Mouse (Mus musculus) 3134 (cell line): ENCODE data around the gene Scd3.

ENCODE experiments used
- DNase-seq: peaks from one replicate; pipeline ENCODE4 v3.0.0-alpha.2; 2011; ENCODE audit warnings: low spot score; ENCODE audit not compliant: insufficient read length; ENCODE audit errors: extremely low read depth

Scd3 gene

DNA sequence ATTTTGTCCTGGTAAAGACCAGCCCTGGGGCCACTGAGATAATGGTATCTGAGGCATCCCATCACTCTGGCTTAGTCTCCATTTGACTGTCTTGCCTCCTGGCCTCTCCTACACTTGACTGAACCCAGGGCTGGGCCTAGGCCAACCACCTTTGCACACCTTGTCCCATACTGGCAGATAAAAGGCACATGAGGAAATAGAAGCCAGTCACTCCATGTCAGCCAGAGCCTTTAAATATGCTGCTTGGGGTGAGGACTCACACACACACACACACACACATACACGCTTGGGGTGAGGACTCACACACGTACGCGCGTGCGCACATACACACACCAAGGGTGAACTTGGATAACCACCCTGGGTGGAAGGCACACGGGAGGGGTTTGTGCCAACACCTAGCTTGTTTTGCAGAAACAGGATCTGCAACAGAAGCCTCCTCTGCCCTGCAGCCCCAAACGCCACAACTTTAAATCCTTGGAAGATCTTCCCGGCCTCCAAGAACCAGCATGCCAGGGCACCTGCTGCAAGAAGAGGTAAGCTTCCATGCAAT, at the start of gene Scd3:
Gene Scd3 (plus strand): TSS at position 255 of the 550 bp plus-strand sequence.
- no peak for DNase-seq

DNA sequence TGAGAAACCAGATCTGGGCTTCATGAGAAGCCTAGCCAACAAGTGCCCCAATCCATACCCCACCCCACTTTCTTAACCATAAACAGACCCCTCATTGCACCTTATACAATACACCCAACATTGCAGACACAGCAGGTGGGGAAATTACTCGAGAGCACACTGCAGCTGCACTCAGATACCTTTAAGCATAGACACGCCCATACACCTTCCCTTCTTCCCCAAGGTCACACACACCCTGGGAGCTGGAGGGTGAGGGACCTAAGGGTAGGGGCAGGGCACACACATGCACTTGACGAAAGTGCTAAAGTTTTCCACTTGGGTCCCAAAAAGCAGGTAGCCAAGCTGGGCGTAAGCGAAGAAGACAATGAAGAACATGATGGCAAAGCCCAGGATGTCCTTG, 49.3 kb upstream of the Scd3 start:
- DNase-seq: no peak

GRCm38 (mm10) chr19:44157005-44157404, 46.1 kb upstream of the Scd3 start:
- DNase-seq: no peak

DNA sequence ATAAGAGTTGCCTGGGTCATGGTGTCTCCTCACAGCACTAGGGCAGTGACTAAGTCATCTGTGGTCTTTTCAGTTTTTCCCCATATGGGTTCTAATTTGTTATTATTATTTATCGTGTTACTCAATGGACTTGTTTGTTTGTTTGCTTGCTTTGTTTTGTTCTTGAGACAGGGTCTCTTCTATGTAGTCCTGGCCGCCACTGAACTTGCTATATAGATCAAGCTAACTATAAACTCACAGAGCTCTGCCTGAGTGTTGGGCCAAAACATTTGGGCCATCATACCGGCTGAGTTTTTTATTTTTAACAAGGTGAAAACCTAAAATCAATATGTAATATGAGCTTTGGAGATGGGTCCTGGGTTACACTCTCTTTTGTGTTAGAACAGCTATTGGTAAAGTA, 43.7 kb upstream of the Scd3 start:
- no peak for DNase-seq

- DNase-seq: no peak
These were observed 41.6 kb upstream of the Scd3 start for GRCm38 (mm10) chr19:44161515-44161914.

DNA sequence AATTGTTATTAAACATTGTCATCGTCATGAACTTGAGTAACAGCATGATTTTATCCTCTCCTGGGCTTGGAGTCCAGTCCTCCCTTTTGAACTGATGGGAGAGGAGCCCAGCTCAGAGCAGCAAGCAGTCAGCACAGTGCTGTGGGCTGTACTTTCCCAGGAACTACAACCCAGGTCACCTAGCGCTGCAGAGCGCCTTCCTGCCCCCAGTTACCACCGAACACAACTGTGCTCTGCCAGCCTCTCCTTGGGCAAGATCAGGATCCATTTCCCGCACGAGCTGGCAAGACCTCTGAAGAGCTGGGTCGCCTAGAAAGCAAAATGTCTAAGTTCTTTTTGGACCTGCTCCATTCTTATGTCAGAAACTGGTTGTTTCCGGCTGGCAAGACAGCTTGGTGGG, 28.2 kb upstream of the Scd3 start:
- no peak for DNase-seq

- no peak for DNase-seq
These were observed 26.3 kb upstream of the Scd3 start for GRCm38 (mm10) chr19:44176741-44177140.

- DNase-seq: no peak
These were observed 22.6 kb upstream of the Scd3 start for GRCm38 (mm10) chr19:44180502-44180901.

DNA sequence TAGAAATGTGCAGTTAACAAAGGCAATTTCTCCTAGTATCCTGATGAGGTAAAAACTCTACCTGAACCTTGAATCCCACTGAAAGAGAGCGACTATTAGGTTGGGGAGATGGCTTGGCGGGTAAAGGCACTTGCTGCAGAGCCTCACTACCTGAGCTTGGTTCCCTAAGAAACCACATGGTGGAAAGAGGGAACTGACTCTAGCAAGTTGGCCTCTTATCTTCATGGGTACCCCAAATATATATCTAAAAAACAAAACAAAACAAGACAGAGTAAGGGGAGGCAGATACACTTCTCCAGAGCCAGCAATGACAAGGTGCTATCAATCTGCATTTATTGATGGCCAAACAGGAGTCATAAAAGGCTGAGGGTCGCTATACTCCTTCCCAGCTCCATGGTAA, 19.1 kb upstream of the Scd3 start:
- DNase-seq: no peak

DNA sequence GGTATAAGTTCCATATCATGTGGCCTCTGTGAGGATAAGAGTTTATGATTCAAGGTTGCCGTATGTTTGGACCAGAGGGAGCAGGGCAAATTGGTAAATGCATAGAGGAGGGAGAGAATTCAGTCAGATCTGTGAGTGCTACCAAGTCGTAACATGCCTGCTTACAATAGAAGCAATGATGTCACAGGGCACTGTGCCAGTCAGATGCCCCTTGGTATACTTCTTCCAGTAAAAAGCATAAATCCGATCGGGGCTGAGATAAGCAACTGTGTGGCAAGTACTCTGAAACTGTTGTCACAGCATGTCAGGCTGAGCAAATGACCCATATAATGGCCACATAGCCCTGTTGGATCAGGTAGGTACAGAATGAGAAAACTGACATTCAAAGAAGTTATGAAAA, 14.0 kb upstream of the Scd3 start:
- no peak for DNase-seq

DNA sequence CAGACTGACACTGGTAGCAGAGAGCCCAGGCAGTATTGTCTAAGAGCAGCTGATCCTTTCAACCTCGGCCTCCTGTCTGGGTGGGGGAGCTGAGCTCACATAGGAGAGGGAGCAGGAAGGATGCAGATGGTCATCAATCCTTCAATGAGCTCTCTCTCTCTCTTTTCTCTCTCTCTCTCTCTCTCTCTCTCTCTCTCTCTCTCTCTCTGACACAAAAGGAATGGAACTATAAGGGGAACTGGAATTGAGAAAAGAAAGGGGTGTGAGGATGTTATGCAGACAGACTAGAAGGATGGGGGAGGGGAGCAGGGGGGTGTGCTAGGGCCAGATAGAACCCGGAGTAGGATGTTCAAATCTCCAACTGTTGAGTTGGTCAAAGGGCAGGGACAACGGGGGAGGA, 10.7 kb upstream of the Scd3 start, which contains the start of gene Pkd2l1:
Gene Pkd2l1 (minus strand): TSS at position 101 of the 400 bp plus-strand sequence.
- no peak for DNase-seq

- peak; percentile 30 for DNase-seq
These were observed 9.2 kb upstream of the Scd3 start for GRCm38 (mm10) chr19:44193906-44194305.

- DNase-seq: peak; percentile 52
These were observed 7.9 kb upstream of the Scd3 start for GRCm38 (mm10) chr19:44195138-44195537.

- DNase-seq: no peak
These were observed 5.8 kb upstream of the Scd3 start for GRCm38 (mm10) chr19:44197053-44197852.

DNA sequence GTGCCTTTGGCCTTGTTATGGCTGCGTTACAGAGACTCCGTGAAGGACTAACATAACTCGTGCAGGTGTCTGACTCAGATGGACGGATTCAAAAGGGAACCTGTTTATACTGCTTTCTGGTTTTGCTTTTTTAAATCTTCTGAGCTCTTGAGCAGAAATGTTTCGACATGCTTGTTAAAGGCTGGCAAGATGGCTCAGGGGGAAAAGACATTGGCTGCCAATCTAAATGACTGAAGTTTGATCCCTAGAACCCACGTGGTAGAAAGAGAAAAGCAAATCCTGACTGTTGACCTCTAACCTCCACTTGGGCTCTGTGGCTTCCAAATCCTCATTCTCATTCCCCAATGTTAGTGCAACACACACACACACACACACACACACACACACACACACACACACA, 4.6 kb upstream of the Scd3 start:
- no peak for DNase-seq

DNA sequence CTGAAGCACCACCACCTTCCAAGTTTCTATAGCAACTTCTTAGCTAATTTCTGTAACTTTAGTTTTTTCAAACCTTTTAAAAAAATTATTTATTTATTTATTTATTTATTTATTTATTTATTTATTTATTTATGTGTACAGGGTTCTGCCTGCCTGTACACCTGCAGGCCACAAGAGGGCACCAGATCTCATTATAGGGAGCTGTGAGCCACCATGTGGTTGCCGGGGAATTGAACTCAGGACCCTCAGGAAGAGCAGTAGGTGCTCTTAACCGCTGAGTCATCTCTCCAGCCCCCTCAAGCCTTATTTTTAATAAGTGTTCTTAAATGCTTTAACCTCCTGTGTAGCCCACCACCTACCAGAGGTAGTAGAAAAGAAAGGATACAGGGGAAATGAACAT, 4.1 kb upstream of the Scd3 start:
- DNase-seq: no peak

DNA sequence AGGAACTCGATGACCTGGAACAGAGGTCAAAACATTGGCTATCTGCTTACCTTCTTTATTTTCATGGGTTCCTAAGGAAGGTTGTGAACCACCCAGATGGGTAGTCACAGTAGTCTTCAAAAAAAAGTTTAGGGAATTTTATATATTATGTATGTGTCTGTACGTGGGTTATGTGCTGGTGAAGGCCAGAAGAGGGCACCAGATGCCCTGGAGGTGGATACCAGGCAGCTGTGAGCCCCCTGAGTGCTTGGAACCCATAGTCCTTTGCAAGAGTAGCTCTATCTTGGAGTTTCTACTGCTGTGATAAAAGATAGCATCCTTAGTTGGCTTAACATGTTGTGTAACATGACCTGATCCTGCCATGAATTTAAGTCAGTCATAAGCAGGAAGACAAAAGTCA, 4.0 kb downstream of the Scd3 start:
- DNase-seq: no peak

- no peak for DNase-seq
These were observed 12.2 kb downstream of the Scd3 start for GRCm38 (mm10) chr19:44215255-44215654.

DNA sequence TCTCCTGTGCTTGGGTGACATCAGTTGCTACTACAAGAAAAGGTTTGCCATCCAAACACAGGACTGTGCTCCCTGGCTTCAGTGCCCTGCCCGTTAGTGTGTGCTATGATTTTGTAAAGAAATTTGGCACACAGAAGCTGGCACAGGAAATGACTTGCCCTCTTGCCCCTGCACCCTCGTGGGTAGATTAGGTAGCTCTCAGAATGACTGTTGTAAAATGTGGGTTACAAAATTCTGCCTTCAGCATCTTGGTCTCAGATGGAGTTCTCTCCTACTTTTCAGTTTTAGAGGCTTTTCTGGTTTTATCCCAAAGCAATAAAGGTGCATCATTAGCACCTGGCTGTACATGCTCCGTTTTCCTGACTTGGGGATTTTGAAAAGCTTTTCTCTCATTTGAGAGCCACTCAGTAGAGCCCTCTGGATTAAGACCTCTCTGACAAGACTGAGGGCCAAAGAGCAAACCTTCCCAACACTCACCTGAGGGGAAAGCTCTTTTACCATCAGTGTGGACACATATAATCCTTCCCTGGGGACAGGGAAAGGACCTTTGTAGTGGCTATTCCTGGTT, 15.0 kb downstream of the Scd3 start:
- DNase-seq: no peak

DNA sequence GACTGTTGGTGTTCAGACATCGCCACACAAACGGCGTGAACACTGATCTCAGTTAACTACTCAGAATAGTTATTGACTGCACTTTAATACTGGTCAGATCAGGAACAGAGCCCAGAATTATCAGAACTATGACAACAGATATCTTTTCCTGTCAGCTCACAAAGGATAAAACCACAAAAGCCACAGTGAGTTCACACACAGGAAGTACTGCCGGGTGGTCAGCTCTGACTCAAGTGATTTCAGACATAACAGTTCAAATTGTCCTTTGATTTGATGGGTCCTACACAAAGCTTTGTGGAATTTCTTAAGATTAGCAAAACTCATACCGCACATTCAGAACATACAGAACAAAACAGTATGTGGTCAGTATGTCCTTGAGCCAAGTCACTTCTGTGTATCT, 22.7 kb downstream of the Scd3 start:
- peak; percentile 48 for DNase-seq

- DNase-seq: no peak
These were observed 26.7 kb downstream of the Scd3 start for GRCm38 (mm10) chr19:44229776-44230175.

DNA sequence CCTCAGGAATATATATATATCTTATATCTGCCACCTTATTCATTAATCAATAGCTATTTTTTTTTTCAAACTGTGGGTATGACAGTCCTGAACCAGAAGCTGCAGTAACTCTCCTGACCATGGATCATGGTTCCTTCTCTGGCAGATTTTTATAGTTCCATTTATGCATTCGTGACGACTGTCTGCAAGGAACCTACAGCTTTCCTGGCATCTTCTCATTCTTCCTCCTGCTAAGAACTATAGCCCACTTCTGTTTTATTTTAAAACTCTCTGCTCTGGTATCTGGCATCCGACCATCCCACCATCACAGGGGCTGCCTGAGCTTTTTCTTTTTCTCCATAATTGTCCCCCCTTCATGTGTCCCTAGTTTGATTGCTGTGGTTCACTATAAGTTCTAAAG, 27.1 kb downstream of the Scd3 start:
- no peak for DNase-seq
